Mouse (Mus musculus) liver, embryonic 16.5 days (tissue): ENCODE data around the gene Bpgm. TPM values are rescaled to one million over a fixed set of nuclear protein-coding genes. Genes with fewer than 3 reads are reported as not detected.
A peak's percentile ranks its signal among the peaks of the same experiment; 100 is the strongest.

Source experiments
- ATAC-seq: fragments of 200-750 bp; cut with Nextera tagmentation; 2 replicates; pipeline ENCODE4 v1.8.0; 2017; ENCODE audit warnings: low read depth, mild to moderate bottlenecking, moderate number of reproducible peaks, moderate library complexity
- H3K27ac ChIP-seq: fragments of 300-500 bp; sonication (generic); 2 replicates; pipeline ENCODE4 v1.5.1; 2014; ENCODE audit warnings: mild to moderate bottlenecking, low read length
- H3K27me3 ChIP-seq: fragments of 300-500 bp; sonication (generic); 2 replicates; pipeline ENCODE4 v1.6.1; 2014; ENCODE audit warnings: low read depth, low read length, mixed read lengths; ENCODE audit not compliant: control insufficient read depth, insufficient read depth
- H3K36me3 ChIP-seq: fragments of 300-500 bp; sonication (generic); 2 replicates; pipeline ENCODE4 v1.6.1; 2014; ENCODE audit warnings: mild to moderate bottlenecking; ENCODE audit not compliant: control insufficient read depth, insufficient read depth
- H3K4me1 ChIP-seq: fragments of 300-500 bp; sonication (generic); 2 replicates; pipeline ENCODE4 v1.6.1; 2014; ENCODE audit warnings: low read depth, low read length, mixed read lengths; ENCODE audit not compliant: control insufficient read depth
- H3K4me2 ChIP-seq: fragments of 300-500 bp; sonication (generic); 2 replicates; pipeline ENCODE4 v1.6.1; 2014; ENCODE audit warnings: low read depth, low read length, mixed read lengths
- H3K4me3 ChIP-seq: fragments of 300-500 bp; sonication (generic); 2 replicates; pipeline ENCODE4 v1.5.1; 2014; ENCODE audit warnings: low read depth, mild to moderate bottlenecking, low read length
- H3K9ac ChIP-seq: fragments of 300-500 bp; sonication (generic); 2 replicates; pipeline ENCODE4 v1.6.1; 2014; ENCODE audit warnings: low read depth, low read length
- H3K9me3 ChIP-seq: fragments of 300-500 bp; sonication (generic); replicated peaks from 2 replicates; pipeline ENCODE4 v1.6.1; 2016; ENCODE audit warnings: low read length; ENCODE audit not compliant: control insufficient read depth
- WGBS: fragments of 180-500 bp; shearing (Covaris S2); extraction: QIAGEN DNeasy Blood & Tissue Kit; methylation state at CpG from one replicate; pipeline ENCODE4 v1.1.7; 2014; ENCODE audit not compliant: insufficient replicate concordance; 5-methylcytosine and 5-hydroxymethylcytosine counted together
- polyA plus RNA-seq: library from polyadenylated mRNA; unstranded; fragments of >200 nt; fragmentation: Nextera tagmentation; extraction: Ambion mirVana; gene quantifications from 2 replicates; pipeline ENCODE4 v1.2.1, GENCODE M21; 2015

The Bpgm gene
- polyA plus RNA-seq: 223 TPM in 2 replicates

GRCm38 (mm10) chr6:34475974-34476794 is at the start of gene Bpgm:
Gene Bpgm, plus strand, starts transcription at chr6:34476207.
- under 1% methylated on average over 35 of the region's 35 CpGs for WGBS
- H3K4me1 ChIP-seq: peaks cover 63% of the 10 kb centered on the region
- no peaks in the 10 kb centered on the region for H3K27me3 ChIP-seq

DNA sequence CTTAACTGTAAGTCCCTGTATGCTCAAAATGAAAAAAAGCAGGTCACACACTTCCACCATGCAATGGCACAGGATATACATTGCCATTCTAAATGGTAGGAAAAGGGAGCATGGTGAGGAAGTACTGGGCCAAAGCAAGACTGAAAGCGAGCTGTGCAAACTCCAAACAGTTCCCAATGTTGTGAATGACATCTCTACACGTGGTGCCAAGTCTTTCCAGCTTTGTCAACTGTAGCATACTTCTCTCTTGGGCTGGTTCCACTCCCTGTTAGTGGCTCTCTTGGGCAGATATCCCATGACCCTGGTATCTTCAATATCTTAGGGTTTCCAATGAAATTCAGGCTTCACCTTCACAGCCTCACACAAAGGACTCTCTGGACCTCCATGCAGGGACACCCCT is 37.0 kb upstream of the Bpgm start:
- Histone ChIP-seq H3K27ac (no peak overlapping the region), H3K4me1 (no peaks in the 10 kb centered on the region), H3K9me3 (no peaks in the 10 kb centered on the region), H3K4me2 (no peak overlapping the region), H3K4me3 (no peak overlapping the region), H3K36me3 (no peaks in the 10 kb centered on the region), H3K27me3 (no peaks in the 10 kb centered on the region), H3K9ac (no peak overlapping the region)
- WGBS: 30% methylated on average over 2 of the region's 2 CpGs
- ATAC-seq: no peak

More at GRCm38 (mm10) chr6:34475974-34476794, at the start of gene Bpgm:
- no peaks in the 10 kb centered on the region for H3K36me3 ChIP-seq
- H3K27ac ChIP-seq: peak within 1 kb of the TSS; percentile 85
- H3K4me2 ChIP-seq: peak within 1 kb of the TSS; percentile 82
- H3K4me3 ChIP-seq: peak within 1 kb of the TSS; percentile 80
- H3K9me3 ChIP-seq: no peaks in the 10 kb centered on the region
- H3K9ac ChIP-seq: peak within 1 kb of the TSS; percentile 85
- peak; percentile 91 for ATAC-seq

DNA sequence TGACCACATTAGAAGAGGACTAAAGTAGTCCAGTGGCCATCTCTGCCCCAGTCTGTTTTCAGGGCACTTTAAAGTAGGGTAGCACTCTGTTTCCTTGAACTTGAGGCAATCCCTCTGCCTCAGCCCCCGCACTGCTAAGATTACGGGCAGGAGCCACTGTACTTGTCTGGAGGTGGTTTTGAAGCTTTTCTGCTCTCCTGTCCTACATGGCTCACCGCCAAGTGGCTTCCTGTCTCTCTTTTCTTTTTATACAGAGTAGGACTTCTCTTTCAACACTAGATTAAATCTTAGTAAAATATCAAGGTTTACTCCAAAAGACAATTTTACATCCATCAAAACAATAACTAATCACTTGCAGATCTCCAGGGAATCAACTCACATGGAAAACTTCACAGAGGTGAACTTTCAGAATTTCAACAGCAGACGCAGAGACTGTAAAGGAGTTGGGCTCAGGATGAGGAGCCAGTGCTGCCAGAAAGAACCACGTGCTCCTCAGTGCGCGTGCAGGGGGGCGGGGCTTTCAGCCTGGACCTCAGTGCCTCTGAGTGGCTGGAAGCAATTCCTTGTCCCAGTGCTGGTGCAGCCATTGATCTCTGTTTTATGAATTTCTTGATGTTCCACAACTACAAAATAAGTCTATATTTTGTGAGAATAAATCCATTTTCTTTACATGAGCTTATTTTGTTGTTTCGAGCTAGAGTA is 34.3 kb upstream of the Bpgm start:
- Histone ChIP-seq H3K4me1 (no peaks in the 10 kb centered on the region), H3K27ac (no peak overlapping the region), H3K9ac (no peak overlapping the region), H3K27me3 (no peaks in the 10 kb centered on the region), H3K4me3 (no peak overlapping the region), H3K36me3 (no peaks in the 10 kb centered on the region), H3K9me3 (no peaks in the 10 kb centered on the region), H3K4me2 (no peak overlapping the region)
- no peak for ATAC-seq
- WGBS: 58% methylated on average over 9 of the region's 9 CpGs

DNA sequence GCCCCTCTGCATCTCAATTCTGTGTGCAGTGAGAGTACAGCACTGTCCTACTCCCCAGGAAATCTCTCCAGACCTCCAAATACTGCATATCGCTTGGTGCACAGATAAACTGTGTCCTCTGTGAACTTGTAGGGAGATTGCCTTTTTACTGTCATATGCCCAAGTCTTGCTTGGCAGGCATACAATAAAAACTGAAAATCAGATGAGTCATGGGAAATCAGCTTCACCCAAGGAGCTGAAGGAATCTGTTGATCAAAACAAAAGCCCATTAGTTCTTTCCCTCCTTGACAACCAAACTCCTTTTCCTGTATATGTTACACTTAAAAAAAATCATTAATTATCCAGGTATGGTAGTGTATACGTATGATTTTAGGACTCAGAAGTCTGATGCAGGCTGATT is 32.2 kb upstream of the Bpgm start:
- Histone ChIP-seq H3K9me3 (no peaks in the 10 kb centered on the region), H3K4me2 (no peak overlapping the region), H3K36me3 (no peaks in the 10 kb centered on the region), H3K27me3 (no peaks in the 10 kb centered on the region), H3K4me3 (no peak overlapping the region), H3K27ac (no peak overlapping the region), H3K4me1 (no peaks in the 10 kb centered on the region), H3K9ac (no peak overlapping the region)
- no peak for ATAC-seq
- 60% methylated on average over 2 of the region's 2 CpGs for WGBS

DNA sequence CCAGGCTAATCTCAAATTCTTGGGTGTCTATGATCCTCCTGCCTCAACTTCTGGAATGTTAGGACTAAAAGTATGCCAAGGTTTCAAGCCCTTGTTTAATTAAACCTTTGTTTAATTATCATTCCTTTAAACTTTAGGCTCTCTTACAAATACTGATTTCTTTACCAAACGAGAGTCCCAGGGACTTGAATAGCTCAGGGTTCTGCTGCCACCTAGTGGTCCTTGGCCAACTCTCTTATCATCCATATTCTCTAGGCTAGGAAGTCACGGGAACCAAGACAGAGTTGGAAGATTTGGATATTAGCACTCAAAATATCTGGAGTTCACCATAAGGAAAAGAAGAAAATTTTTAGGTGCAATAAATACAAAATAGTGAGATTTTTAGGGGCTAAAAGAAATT is 28.0 kb upstream of the Bpgm start:
- no peaks in the 10 kb centered on the region for H3K36me3 ChIP-seq
- ATAC-seq: no peak
- H3K9ac ChIP-seq: no peak overlapping the region
- H3K9me3 ChIP-seq: no peaks in the 10 kb centered on the region
- H3K4me2 ChIP-seq: no peak overlapping the region
- 9% methylated on average over 2 of the region's 2 CpGs for WGBS
- H3K4me1 ChIP-seq: no peaks in the 10 kb centered on the region
- H3K27ac ChIP-seq: no peak overlapping the region
- H3K27me3 ChIP-seq: 0 out of 2 replicates have a peak, but pooled peaks cover 2% of the 10 kb centered on the region
- no peak overlapping the region for H3K4me3 ChIP-seq

- Histone ChIP-seq H3K4me1 (no peaks in the 10 kb centered on the region), H3K27ac (no peak overlapping the region), H3K27me3 (0 out of 2 replicates have a peak, but pooled peaks cover 2% of the 10 kb centered on the region), H3K9me3 (no peaks in the 10 kb centered on the region), H3K4me3 (no peak overlapping the region), H3K36me3 (no peaks in the 10 kb centered on the region), H3K9ac (no peak overlapping the region), H3K4me2 (no peak overlapping the region)
- WGBS: 43% methylated on average over 1 of the region's 1 CpGs
- no peak for ATAC-seq
These were observed 27.3 kb upstream of the Bpgm start for GRCm38 (mm10) chr6:34448696-34449095.

DNA sequence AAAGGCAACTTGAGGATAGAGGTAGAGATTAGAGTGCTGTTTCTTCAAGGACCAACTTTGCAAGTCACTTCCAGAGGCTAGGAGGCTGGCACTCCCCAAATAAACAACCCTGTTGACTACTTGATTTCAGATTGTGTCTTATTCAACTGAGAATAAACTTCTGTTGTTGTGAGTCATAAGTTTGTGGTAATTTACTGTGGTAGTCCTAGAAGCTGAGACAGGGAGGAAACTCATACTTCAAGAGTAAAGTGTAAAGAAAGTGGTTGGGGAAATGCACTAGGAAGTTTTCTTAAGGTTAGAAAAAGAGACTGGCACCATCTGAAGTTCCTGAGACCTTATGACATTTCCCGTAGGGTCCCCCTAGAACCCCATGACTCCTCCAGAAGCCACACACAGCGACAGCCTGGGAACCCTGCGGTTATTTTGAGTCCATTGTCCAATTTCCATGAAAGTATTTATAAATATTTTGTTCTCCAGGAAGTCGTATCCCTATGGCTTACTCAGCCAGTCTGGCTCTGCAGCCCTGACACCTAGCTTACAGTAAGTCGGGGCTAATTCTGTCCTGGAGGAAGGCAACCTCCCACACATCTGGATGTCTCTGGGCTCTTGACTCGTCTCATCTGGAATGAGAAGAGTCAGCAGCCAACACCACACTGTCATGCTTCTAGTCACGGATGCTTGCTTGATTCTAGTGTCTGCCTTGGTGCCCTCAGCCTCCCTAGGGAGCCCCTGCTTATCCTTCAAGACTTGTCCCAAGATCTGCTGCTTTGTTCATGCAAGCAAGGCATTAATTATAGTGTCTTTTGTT is 22.8 kb upstream of the Bpgm start:
- ATAC-seq: no peak
- H3K9ac ChIP-seq: no peak overlapping the region
- H3K4me1 ChIP-seq: no peaks in the 10 kb centered on the region
- WGBS: 36% methylated on average over 7 of the region's 7 CpGs
- H3K27ac ChIP-seq: no peak overlapping the region
- H3K4me3 ChIP-seq: no peak overlapping the region
- H3K36me3 ChIP-seq: no peaks in the 10 kb centered on the region
- no peak overlapping the region for H3K4me2 ChIP-seq
- H3K27me3 ChIP-seq: peaks cover 2% of the 10 kb centered on the region; the same call in 1 of the 2 replicates
- no peaks in the 10 kb centered on the region for H3K9me3 ChIP-seq

GRCm38 (mm10) chr6:34459456-34459855 is 16.6 kb upstream of the Bpgm start:
- Histone ChIP-seq H3K9me3 (no peaks in the 10 kb centered on the region), H3K9ac (no peak overlapping the region), H3K4me3 (no peak overlapping the region), H3K36me3 (no peaks in the 10 kb centered on the region), H3K27ac (no peak overlapping the region), H3K4me1 (no peaks in the 10 kb centered on the region), H3K27me3 (no peaks in the 10 kb centered on the region; the same call in 1 of the 2 replicates), H3K4me2 (no peak overlapping the region)
- ATAC-seq: no peak
